Mouse (Mus musculus) forebrain, embryonic 10.5 days (tissue): Measurements from ENCODE around the gene Crb3. TPM values are rescaled to one million over a fixed set of nuclear protein-coding genes. Genes with fewer than 3 reads are reported as not detected.

Experiments used
- DNase-seq: peaks from one replicate; pipeline ENCODE4 v3.0.0-alpha.2; 2017; ENCODE audit warnings: low spot score; ENCODE audit errors: extremely low spot score
- H3K27ac ChIP-seq: fragments of 300-500 bp; sonication (generic); 2 replicates; pipeline ENCODE4 v1.5.1; 2016; ENCODE audit warnings: mild to moderate bottlenecking
- H3K27me3 ChIP-seq: fragments of 300-500 bp; sonication (generic); 2 replicates; pipeline ENCODE4 v1.6.1; 2016; ENCODE audit warnings: mild to moderate bottlenecking; ENCODE audit not compliant: poor library complexity, severe bottlenecking
- H3K36me3 ChIP-seq: fragments of 300-500 bp; sonication (generic); replicated peaks from 2 replicates; pipeline ENCODE4 v1.6.1; 2016; ENCODE audit warnings: mild to moderate bottlenecking, moderate library complexity
- H3K4me1 ChIP-seq: fragments of 300-500 bp; sonication (generic); 2 replicates; pipeline ENCODE4 v1.6.1; 2016
- H3K4me3 ChIP-seq: fragments of 300-500 bp; sonication (generic); 2 replicates; pipeline ENCODE4 v1.5.1; 2016; ENCODE audit warnings: mild to moderate bottlenecking, moderate library complexity
- H3K9me3 ChIP-seq: fragments of 300-500 bp; sonication (generic); 2 replicates; pipeline ENCODE4 v1.6.1; 2016; ENCODE audit warnings: mild to moderate bottlenecking, moderate library complexity
- WGBS: fragments of 180-500 bp; shearing (Covaris S2); methylation state at CpG from one replicate; pipeline ENCODE4 v1.1.7; 2016; 5-methylcytosine and 5-hydroxymethylcytosine counted together
- polyA plus RNA-seq: library from polyadenylated mRNA; unstranded; fragments of >200 nt; fragmentation: Nextera tagmentation; extraction: Ambion mirVana; gene quantifications from 2 replicates; pipeline ENCODE4 v1.2.1, GENCODE M21; 2016

Crb3 gene
- polyA plus RNA-seq, 1 experiment from 2014 or later: 3.6 TPM

DNA sequence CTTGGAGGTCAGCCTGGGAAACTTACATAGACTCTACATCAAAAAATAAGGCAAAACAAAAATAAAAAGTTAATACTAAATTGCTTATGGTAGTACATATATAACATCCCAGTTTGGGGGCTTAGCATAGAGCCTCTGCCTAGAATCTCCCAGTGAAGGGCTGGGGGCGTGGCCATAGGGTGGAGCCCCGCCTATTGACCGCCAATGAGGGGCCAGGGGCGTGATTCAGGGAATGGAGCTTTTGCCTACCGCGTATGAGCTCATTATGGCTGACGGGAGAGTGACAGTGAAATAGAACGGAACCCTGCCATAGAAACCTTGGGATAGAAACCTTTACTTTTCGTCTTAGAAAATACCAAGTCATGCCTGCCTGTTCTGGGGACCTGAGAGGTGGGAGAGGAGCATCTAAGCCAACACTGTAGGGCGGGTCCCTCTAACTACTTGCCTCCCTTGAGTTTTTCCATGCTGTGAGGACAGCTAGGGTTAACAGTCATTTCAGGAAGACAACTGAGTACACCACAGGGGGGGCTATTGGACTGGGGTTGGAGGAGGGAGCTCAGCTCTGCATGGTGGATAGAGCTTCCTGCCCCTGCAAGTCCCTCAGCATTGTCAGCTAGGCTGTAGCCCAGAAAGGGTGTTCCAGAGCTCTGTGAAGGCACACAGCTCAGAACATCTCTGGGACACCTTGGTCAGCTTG is 40.9 kb downstream of the Crb3 start:
- Histone ChIP-seq H3K27ac (no peak overlapping the region), H3K4me3 (no peak overlapping the region), H3K36me3 (peaks cover 7% of the 10 kb centered on the region; the same call in 1 of the 2 replicates), H3K27me3 (peaks cover 14% of the 10 kb centered on the region), H3K9me3 (no peaks in the 10 kb centered on the region), H3K4me1 (peaks cover 26% of the 10 kb centered on the region)
- DNase-seq: no peak
- 5% methylated on average over 10 of the region's 10 CpGs for WGBS

DNA sequence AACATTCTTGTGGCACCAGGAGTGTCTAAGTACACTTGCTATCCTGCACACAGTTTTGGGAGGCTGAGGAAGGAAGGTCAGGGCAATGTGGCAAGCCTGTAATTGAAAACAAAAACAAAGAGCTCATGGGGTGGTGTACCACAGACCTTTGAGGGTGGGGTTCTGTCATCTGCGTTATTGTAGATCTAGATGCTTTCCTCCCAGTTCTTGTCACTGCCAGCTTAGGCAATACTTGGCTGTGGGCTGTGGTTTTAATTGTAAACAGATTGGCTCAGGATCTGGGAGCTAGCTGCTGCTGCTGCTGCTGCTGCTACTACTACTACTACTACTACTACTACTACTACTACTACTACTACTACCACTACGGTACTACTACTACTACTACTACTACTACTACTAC is 43.4 kb downstream of the Crb3 start:
- DNase-seq: no peak
- no peak overlapping the region for H3K27ac ChIP-seq
- 74% methylated on average over 2 of the region's 2 CpGs for WGBS
- H3K9me3 ChIP-seq: no peaks in the 10 kb centered on the region
- peaks cover 14% of the 10 kb centered on the region for H3K36me3 ChIP-seq
- H3K4me1 ChIP-seq: peaks cover 37% of the 10 kb centered on the region
- no peaks in the 10 kb centered on the region for H3K27me3 ChIP-seq
- no peak overlapping the region for H3K4me3 ChIP-seq

DNA sequence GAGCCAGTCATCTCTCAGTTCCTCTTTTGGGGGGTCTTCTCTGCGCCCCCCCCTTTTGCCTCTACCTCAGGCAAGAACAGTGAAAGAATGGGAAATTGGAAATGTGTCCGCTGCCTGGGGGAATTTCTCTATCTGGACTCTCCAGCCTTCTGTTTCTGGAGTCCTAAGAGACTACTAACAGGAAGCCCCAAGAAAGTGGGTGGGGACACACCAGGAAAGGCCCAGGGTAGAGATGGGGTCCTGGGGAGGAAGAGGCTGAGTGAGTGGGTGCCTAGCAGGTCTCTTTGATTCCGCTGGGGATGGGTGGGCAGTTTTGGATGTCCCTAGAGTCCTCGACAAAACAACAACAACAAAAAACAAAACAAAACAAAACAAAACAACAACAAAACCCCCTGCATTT is 45.6 kb downstream of the Crb3 start:
- WGBS: 44% methylated on average over 4 of the region's 4 CpGs

DNA sequence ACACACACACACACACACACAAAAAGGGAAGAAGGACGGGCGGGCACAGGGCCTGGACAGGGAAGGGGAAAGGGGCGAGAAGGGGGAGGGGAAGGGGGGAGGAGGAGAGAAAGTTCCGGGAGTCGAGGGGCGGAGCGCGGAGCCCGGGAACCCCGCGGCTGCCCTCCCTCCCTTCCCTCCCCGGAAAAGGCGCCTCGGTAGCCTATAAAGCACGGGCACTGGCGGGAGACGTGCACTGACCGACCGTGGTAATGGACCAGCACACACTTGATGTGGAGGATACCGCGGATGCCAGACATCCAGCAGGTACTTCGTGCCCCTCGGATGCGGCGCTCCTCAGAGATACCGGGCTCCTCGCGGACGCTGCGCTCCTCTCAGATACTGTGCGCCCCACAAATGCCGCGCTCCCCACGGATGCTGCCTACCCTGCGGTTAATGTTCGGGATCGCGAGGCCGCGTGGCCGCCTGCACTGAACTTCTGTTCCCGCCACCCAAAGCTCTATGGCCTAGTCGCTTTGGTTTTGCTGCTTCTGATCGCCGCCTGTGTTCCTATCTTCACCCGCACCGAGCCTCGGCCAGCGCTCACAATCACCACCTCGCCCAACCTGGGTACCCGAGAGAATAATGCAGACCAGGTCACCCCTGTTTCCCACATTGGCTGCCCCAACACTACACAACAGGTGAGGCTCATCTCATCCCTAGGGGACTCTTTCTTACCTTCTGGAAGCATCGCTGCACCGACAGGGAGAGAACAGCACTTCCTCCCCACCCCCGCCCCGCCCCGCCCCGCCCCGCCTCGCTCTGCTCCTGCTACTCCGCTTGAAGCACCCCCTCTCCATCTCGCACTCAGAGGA is 46.5 kb downstream of the Crb3 start, which contains the start of gene Tnfsf9:
Gene Tnfsf9 (plus strand): TSS at position 145 of the 854 bp plus-strand sequence.
- WGBS: under 1% methylated on average over 54 of the region's 61 CpGs
- no peaks in the 10 kb centered on the region for H3K9me3 ChIP-seq
- peak; percentile 71 for DNase-seq
- peak within 1 kb of the TSS; percentile 90 for H3K27ac ChIP-seq
- peak within 1 kb of the TSS; percentile 65 for H3K4me3 ChIP-seq
- peaks cover 23% of the 10 kb centered on the region for H3K36me3 ChIP-seq
- no peaks in the 10 kb centered on the region for H3K27me3 ChIP-seq
- peaks cover 31% of the 10 kb centered on the region for H3K4me1 ChIP-seq

More for the DNA sequence above, 45.6 kb downstream of the Crb3 start:
- no peaks in the 10 kb centered on the region for H3K9me3 ChIP-seq
- H3K4me3 ChIP-seq: peak overlapping the region; percentile 65
- H3K36me3 ChIP-seq: peaks cover 23% of the 10 kb centered on the region
- H3K4me1 ChIP-seq: peaks cover 38% of the 10 kb centered on the region
- no peak for DNase-seq
- no peaks in the 10 kb centered on the region for H3K27me3 ChIP-seq
- H3K27ac ChIP-seq: peak overlapping the region; percentile 90

DNA sequence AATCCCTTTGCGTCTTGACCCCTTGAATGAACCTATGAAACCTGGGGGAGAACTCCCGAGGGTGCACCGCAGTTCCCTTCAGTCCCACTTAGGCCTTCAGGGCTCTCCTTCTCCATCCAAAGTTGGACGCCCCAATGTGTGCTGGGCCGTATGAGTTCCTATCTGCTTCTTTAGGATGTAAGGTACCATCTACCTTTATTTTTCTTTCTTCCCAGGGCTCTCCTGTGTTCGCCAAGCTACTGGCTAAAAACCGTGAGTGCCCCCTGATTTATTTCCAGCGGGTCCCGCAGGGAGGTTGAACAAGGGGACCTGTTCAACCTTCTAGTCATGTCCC is 47.1 kb downstream of the Crb3 start:
- H3K9me3 ChIP-seq: no peaks in the 10 kb centered on the region
- no peaks in the 10 kb centered on the region for H3K27me3 ChIP-seq
- peak overlapping the region; percentile 90 for H3K27ac ChIP-seq
- peaks cover 21% of the 10 kb centered on the region for H3K36me3 ChIP-seq
- DNase-seq: no peak
- peak overlapping the region; percentile 65 for H3K4me3 ChIP-seq
- peaks cover 31% of the 10 kb centered on the region for H3K4me1 ChIP-seq
- 4% methylated on average over 9 of the region's 9 CpGs for whole genome bisulfite sequencing

DNA sequence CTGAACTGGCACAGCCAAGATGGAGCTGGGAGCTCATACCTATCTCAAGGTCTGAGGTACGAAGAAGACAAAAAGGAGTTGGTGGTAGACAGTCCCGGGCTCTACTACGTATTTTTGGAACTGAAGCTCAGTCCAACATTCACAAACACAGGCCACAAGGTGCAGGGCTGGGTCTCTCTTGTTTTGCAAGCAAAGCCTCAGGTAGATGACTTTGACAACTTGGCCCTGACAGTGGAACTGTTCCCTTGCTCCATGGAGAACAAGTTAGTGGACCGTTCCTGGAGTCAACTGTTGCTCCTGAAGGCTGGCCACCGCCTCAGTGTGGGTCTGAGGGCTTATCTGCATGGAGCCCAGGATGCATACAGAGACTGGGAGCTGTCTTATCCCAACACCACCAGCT is 48.2 kb downstream of the Crb3 start:
- peak overlapping the region; percentile 65; the same call in 1 of the 2 replicates for H3K4me3 ChIP-seq
- H3K36me3 ChIP-seq: peaks cover 20% of the 10 kb centered on the region
- 84% methylated on average over 5 of the region's 5 CpGs for WGBS
- no peaks in the 10 kb centered on the region for H3K27me3 ChIP-seq
- H3K9me3 ChIP-seq: no peaks in the 10 kb centered on the region
- H3K27ac ChIP-seq: no peak overlapping the region
- peaks cover 31% of the 10 kb centered on the region for H3K4me1 ChIP-seq
- DNase-seq: no peak

DNA sequence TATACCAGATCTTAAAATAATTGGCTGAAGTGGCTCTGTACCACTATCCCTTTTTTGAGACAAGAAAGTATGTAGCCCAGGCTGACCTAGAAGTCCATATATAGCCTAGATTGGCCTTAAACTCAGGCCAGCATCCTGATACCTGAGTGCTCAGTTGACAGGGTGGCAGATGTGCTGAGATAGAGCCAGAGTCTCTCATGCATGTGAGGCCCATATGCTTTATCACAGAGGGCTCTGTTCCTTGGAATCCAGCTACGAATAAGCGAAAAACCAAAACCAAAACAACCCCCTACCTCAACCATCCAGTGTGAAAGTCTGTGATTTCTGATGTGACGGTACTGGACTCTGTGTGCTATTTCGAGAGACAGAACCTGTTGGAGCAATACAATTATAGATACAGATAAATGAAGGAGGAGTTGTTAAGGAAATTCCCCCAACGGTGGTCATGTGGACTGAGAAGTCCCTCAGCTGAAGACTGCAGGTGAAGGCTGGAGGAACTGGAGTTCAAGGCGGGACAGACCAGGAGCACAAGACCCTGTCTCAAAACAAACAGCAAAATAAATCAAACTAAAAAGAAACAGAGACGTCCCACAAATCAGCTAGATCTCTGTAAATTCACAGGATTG is 49.2 kb downstream of the Crb3 start:
- H3K9me3 ChIP-seq: no peaks in the 10 kb centered on the region
- WGBS: 89% methylated on average over 7 of the region's 7 CpGs
- H3K27me3 ChIP-seq: no peaks in the 10 kb centered on the region
- peaks cover 16% of the 10 kb centered on the region for H3K36me3 ChIP-seq
- no peak for DNase-seq
- H3K27ac ChIP-seq: no peak overlapping the region
- H3K4me1 ChIP-seq: peaks cover 31% of the 10 kb centered on the region
- no peak overlapping the region for H3K4me3 ChIP-seq

DNA sequence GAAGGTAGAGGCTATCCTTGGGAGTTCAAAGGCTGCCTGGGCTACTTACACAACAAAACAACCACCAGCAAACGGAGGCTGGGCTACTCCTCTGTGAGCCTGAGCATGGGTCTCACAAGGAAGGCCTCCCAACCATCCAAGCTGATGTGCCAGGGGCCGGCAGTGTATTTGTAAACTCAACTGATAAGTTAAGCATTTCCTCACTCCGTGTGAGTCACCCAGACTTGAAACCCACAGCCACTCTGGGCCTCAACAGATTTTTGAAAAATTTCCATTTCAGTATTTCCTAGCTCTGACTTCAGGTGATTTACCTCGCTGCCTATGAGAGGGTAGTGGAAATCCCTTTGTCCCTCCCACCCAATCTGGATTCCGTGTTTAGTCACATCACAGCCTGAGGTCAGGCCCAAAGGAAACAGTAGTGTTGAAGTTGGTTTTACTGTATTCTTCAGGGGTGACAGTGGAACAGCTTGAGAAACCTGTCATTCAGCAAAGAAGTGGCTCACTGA is 49.8 kb downstream of the Crb3 start:
- H3K27me3 ChIP-seq: no peaks in the 10 kb centered on the region
- no peak overlapping the region for H3K27ac ChIP-seq
- H3K36me3 ChIP-seq: peaks cover 16% of the 10 kb centered on the region
- no peaks in the 10 kb centered on the region for H3K9me3 ChIP-seq
- peaks cover 31% of the 10 kb centered on the region for H3K4me1 ChIP-seq
- no peak overlapping the region for H3K4me3 ChIP-seq
- WGBS: 68% methylated on average over 5 of the region's 5 CpGs
- DNase-seq: no peak

DNA sequence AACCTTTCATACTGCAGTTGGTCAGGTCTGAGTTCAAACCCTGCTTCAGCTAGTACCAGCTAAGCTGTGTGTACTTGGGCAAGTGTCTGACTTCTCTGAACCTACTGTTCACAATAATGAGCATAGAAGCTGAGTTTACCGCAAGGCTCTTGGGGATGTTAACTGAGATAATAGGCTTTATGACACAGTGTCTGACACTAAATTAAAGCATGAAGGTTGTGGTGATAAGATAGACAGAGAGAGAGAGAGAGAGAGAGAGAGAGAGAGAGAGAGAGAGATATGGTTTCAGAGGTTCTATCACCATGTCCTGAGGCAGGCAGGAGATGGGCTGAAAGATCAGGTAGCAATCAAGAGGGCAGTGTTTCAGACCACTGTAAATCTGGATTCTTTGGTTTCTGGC is 51.1 kb downstream of the Crb3 start:
- Histone ChIP-seq H3K4me3 (no peak overlapping the region), H3K27ac (no peak overlapping the region), H3K36me3 (peaks cover 16% of the 10 kb centered on the region), H3K9me3 (no peaks in the 10 kb centered on the region), H3K27me3 (no peaks in the 10 kb centered on the region), H3K4me1 (peaks cover 23% of the 10 kb centered on the region)
- whole genome bisulfite sequencing: 92% methylated on average over 1 of the region's 1 CpGs
- DNase-seq: no peak

DNA sequence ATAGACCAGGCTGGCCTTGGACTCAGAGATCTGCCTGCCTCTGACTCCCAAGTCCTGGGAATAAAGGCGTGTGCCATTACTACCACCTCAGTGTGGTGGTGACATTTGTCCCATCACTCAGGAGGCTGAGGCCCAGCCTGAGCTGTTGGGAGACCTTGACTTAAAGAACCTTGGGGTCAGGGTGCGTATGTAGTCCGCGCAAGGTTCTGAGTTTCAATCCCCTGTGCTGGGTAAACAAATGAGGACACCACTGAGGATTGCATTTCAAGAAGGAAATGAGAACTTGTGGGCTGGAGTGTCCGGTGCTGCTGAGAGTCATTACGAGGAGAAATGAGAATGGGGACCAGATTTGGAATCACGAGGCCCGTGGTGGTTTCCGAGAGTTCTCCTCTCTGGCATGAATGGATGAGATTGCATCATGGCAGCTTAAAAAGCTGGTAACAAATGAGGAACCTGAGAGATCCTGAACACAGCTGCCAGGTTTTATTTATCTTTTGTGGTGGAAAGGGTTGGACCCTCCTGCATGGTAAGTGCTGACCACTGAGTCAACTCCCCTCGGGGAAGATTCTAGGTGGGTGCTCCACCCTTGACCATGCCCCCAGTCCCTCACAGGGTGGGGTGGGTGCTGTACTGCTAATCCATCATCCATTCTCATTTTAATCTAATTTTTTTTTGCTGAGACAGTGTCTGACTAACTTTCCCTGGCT is 54.0 kb downstream of the Crb3 start:
- H3K9me3 ChIP-seq: no peaks in the 10 kb centered on the region
- DNase-seq: no peak
- 0 out of 2 replicates have a peak, but pooled peaks cover 8% of the 10 kb centered on the region for H3K36me3 ChIP-seq
- H3K4me3 ChIP-seq: no peak overlapping the region
- 0 out of 2 replicates have a peak, but pooled peaks cover under 1% of the 10 kb centered on the region for H3K4me1 ChIP-seq
- WGBS: 91% methylated on average over 10 of the region's 10 CpGs
- no peaks in the 10 kb centered on the region; the same call in 1 of the 2 replicates for H3K27me3 ChIP-seq
- H3K27ac ChIP-seq: no peak overlapping the region
